Mouse (Mus musculus) spleen, postnatal 14 days (tissue): Measurements from ENCODE around the gene Jam2.

Experiments
- DNase-seq, 2 experiments: peaks; one replicate each; pipeline ENCODE4 v3.0.0; 2021 to 2022; ENCODE audit warnings: low spot score in 2 of 2

Gene Jam2

DNA sequence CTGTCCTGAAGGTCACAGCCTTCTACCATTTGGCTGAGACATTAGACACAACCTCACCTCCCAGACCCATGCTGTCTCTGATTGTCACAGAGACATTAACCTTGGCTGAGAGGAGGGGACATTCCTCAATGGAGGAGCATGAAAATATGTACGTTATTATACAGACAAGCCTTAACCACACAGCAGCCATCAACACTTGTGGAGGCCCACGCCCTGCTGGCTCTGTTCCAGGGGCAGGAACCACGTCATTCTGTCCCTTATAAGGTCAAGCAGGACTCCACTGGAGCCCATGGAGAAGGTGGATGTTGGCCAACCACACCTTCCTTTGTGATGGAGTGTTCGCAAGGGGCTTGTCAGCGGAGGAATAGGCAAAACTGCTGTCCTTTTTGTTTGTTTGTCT lies 5.8 kb downstream of the Jam2 start:
- DNase-seq, result no peak

DNA sequence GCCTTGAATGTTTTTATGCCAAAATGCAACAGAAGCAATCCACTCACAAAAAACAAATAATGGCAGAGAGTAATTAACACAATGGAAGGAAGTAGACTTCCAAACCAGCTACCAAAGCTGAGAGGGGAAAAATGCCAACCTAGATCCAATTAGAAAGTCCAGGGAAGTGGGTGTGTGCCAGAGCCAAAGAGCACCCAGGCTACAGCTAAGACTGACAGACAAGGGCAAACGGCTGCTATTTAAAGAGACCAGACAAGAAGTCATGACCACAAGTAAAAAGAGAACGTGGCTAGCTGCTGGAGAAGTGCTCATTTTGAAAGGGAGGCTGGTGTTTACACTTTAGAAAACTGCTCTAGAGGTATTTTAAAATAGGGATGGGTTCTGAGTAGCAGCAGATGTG lies 9.4 kb downstream of the Jam2 start:
- DNase-seq, result no peak

GRCm38 (mm10) chr16:84784966-84785365 lies 11.0 kb downstream of the Jam2 start:
- no peak for DNase-seq

DNA sequence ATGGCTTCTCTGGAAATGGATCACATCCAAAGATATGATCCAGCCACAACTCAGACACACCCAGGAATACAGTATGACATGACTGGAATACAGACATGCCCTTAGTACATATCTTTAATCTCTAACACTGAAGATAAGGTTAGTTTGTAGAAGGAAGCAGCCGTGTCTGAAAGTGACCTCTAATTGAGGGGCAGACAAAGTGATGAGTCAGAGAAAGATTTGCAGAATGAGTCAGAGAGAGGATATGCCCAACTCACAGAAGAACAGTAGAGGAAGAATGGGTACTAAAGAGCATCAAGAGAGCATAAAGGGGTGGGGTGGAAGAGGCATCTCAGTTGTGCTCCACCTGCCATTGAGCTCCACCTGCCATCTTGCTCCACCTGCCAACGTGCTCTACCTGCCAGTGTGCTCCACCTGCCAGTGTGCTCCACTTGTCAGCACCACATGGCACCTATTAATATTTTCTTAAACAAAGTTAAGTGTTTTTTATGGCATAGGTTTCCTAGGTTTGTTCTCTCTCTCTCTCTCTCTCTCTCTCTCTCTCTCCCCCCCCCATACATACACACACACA lies 16.8 kb downstream of the Jam2 start:
- no peak for DNase-seq

GRCm38 (mm10) chr16:84793401-84793800 lies 19.5 kb downstream of the Jam2 start:
- no peak for DNase-seq

GRCm38 (mm10) chr16:84795337-84795736 lies 21.4 kb downstream of the Jam2 start:
- DNase-seq, result no peak

DNA sequence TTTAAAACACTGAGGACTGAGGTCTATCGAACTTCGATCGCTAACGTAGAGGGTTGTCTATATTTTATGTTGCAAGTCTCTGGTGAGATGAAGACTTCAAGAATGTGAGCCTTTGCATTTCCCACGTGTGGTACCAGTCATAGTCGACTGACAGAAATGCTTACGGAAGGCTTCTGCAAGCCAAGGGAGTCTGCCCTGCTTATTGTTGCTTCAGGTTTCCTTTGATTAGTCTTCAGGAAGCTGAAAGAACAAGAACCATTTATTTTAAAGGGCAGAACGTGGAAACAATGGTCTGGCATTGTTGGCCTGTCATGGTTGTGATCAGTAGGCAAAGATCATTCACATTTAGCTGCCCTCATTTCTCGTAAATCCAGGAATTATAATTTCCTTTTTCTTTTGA lies 22.8 kb downstream of the Jam2 start:
- DNase-seq, result no peak

DNA sequence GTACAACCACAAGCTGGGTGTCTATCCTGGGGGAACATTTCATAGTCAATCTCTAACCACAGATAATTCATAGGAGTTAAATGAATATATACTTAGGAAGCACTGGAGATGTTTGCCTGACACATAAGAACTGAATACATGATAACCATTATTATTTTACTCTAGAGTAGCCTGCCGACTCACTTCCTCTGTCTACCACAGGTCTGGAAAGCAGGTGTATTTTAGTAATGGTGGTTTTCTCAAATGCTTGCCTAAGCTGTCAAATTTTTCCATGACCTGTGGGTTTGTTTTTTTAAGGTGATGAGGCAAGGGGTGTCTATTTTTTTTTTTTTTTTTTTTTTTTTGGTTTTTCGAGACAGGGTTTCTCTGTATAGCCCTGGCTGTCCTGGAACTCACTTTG lies 26.1 kb downstream of the Jam2 start:
- no peak for DNase-seq

- no peak for DNase-seq
Measured at GRCm38 (mm10) chr16:84802217-84802616, 28.3 kb downstream of the Jam2 start.

DNA sequence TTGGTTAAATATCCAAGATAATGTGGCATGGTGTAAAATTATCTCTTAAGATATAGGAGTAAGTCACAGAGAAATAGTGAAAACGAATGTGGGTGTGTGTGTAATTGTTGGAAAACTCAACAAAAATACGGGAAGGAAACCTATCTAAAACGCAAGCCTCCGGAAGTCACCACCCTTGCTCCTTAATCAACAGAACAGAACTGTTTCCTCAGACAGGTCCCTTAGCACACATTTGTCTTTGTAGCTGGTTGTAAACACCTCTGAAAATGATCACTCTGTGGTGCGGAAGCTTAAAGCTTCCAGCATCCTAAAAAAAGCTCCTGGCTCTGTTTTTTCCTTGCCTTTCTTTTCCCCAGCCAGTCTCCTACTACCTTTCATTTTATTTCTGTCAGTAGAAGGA lies 30.9 kb downstream of the Jam2 start:
- no peak for DNase-seq

GRCm38 (mm10) chr16:84806175-84806574 lies 32.3 kb downstream of the Jam2 start:
- DNase-seq, result no peak

DNA sequence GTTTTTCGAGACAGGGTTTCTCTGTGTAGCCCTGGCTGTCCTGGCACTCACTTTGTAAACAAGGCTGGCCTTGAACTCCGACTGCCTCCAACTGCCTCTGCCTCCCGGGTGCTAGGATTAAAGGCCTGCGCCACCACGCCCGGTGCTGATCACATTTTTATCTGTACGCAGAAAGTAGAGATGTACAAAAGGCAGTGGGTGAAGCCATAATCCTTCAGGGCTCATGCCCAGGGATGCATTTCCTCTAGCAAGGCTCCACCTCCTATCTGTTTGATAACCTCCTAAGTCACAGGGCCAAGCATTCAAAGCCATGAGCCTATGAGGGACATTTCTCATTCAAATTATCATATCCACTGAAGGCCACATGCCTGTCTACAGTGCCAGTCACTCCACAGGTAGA lies 34.0 kb downstream of the Jam2 start:
- DNase-seq, result no peak

- no peak for DNase-seq
Measured at GRCm38 (mm10) chr16:84810254-84810653, 36.3 kb downstream of the Jam2 start.

GRCm38 (mm10) chr16:84813852-84814251 lies 39.9 kb downstream of the Jam2 start:
- no peak for DNase-seq

DNA sequence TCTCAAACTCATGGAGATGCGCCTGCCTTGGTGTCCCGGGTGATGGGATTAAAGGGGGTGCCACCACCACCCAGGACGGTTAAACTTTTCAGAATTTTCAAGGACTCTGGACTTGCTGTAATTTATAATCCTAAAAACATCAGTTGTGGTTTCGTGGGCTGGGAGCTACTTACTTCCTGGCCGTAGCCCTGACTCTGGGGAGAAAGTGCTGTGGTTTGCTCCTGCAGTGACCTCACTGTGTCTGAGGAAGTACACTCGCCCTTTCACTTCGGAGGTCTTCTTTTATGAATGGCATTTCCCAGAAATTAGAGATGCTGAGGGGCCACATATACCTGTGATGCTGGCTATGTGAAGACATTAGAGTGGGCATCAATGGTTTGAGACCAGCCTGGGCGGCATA lies 40.6 kb downstream of the Jam2 start:
- no peak for DNase-seq

DNA sequence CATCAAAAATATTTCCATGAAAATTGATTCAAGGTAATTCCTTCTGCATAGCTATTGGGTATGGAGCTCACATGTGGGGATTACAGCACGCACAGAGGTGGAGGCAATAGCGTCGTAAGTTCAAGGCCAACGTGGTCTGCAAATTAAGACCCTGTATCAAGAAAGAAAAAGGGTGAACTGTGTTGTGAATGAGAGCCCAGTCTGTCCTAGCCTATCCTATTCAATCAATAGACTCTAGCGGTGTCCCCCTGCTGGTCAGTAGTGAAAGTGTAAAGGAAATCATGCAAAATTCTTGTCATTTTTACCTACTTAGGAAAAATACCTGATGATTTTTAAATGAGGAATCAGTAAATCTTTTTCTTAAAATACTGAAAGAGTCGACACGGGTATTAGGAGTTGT lies 43.5 kb downstream of the Jam2 start:
- DNase-seq, result no peak

- no peak for DNase-seq
Measured at GRCm38 (mm10) chr16:84825009-84825408, 51.1 kb downstream of the Jam2 start.

GRCm38 (mm10) chr16:84831696-84832095 lies 57.8 kb downstream of the Jam2 start:
- DNase-seq, result no peak

DNA sequence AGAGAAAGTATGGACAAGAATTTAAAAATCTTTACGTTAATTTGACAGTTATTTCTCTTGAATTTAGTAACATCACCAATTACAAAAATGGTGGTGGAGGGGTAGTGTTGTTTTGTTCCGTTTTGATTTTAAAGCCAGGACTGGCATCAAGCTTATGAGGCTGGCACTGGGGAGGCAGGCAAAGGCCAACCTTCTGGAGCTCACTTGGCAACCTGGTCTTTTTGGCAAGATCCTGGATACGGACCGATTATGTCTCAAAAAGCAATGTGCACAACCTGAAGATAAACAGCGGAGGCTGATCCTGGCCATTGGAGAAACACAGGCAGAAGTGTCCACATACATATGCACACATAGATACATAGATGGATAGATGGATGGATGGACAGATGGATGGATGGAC lies 58.8 kb downstream of the Jam2 start:
- DNase-seq, result no peak

DNA sequence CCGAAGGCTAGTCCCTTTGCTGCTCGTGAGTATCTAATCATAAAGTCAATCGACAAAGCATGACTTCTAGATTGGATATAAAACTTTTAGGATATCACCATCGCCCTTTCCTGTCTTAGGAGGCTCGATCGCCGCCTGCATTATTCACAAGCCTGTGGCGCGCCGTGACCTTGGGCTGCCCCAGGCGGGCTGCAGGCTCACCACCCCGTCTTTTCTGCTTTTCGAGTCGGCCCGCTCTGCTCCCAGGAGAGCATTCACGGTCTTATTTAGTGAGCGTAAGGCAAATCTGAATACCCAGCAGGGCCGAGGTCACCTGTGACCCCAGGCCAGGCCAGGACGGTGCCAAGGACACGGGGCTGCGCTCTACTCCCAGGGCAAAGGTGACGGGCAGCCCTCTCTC lies 60.4 kb downstream of the Jam2 start:
- DNase-seq, result no peak

GRCm38 (mm10) chr16:84834745-84835440 lies 61.0 kb downstream of the Jam2 start, which contains the start of gene Gabpa:
Gene Gabpa, plus strand, starts transcription at chr16:84834925.
- peak; percentile 79 to 85 for DNase-seq

DNA sequence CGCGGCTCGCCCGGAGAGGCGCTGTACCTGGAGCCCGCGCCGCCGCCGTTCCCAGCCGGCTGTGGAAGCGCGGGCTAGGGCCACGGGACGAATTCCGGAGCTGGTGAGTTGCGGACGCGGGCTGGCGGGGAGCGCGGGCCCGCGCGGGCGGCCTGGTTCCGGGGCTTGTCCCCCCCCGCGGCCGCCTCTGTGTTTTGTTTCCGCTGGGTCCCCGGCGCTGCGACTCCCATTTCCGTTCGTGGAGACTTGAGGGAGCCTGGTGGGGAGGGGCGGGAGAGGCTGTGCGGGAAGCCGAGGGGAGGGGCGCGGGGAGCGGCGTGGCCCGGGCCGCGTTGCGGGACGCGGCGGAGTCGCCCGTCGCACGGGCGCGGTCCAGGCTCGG lies 61.5 kb downstream of the Jam2 start, which contains the start of gene Atp5j:
Gene Atp5j (minus strand): TSS at position 185 of the 382 bp plus-strand sequence.
- peak; percentile 31 to 43 for DNase-seq

- peak; percentile 11 to 13 for DNase-seq
Measured at GRCm38 (mm10) chr16:84835823-84836743, 62.2 kb downstream of the Jam2 start.
